Mouse (Mus musculus): ENCODE measurements around the gene Fam240a. TPM values are rescaled to one million over a fixed set of nuclear protein-coding genes. Genes with fewer than 3 reads are reported as not detected.
A peak's percentile ranks its signal among the peaks of the same experiment; 100 is the strongest.

Fam240a gene
- polyA plus RNA-seq, 2 experiments from 2014 or later = 0.69 TPM; not detected in 1

DNA sequence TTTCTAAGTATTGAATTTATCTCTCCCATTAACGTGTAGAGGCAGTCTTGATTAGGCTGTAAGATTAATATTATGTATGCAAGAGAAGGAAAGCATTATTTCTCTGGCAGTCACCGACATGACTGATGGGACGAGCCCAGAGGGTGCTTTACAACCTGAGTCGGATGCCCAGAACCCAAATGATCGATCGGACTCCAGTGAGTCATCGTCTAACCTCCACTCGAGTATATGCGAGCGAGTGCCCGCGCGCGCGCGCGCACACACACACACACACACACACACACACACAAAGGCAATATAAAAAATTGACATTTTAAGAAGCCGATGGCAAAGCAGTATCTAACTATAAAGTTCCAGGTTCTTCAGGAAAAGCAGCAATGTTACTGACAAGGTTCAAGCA is 28.7 kb upstream of the Fam240a start:
- ATAC-seq = no peak

DNA sequence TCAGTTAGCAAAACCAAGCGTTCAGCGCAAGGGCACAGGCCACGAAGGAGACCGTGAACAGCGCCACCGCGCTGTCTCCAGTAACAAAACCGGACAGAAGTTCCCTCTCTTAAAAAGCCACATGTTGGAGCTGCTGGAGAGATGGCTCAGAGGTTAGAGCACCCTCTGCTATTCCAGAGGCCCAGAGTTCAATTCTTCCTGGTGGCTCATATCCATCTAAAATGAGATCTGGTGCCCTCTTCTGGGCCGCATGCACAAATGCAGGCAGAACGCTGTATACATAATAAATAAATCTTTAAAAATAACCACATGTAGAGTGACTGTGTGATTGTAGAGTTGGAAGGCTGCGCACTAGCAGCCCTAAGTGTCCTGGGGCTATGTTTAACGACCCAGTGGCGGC is 27.6 kb upstream of the Fam240a start:
- ATAC-seq = no peak

DNA sequence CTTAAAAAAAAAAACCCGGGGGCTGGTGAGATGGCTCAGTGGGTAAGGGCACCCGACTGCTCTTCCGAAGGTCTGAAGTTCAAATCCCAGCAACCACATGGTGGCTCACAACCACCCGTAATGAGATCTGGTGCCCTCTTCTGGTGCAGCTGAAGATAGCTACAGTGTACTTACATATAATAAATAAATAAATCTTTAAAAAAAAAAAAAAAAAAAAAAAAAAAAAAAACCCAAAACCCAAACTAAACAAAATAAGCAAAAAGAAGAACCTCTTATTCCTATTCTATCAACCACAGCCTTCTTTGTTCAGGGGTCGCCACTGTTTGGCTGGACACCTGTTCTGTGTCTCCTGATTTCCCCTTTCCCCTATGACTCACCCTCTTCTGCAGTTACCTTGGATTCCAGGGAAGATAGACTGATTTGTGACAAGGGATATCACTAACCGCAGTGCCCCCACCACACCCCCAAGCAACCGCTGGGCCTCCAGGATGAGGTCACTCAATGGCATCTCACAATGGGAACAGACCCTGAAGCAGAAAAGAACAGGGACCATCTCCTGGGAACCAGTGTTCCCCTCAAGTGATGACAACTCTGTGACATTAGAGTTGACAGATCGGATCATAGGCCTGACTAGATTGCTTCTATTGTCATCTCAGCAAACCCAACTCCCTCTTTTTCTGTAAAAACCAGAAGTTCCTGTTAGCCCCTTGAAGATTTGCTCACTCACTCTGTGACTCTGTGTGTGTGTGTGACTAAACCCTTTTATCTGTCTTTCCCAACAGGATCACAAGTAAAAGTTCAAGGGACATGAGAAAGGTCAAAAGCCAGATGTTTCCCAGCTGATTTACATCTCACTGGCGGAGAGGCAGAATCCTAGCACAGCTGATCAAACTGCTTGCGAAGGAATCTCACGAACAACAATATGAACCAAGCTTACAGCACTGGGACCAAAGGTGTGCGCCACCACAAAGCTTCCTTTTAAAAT is 21.1 kb upstream of the Fam240a start:
- ATAC-seq = no peak

DNA sequence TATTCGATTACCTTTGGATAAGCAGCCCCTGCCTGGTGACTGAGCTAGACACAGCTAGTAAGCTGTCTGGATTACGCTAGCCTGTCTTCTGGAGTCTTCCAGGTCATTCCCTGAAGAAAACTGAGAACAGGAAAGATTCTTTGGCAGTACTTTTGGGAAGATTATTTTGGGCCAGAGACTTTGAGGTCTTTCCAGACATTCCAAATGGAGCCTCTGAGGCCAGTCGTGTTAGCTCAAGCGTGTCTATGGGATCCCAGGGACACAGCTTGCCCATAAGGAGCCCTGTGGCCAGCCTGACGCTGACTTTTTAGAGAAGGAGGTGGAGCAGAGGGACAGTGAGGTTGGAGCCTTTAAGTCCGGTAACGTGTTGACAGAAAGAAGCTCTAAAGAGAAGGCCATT is 19.3 kb upstream of the Fam240a start:
- no peak for ATAC-seq

DNA sequence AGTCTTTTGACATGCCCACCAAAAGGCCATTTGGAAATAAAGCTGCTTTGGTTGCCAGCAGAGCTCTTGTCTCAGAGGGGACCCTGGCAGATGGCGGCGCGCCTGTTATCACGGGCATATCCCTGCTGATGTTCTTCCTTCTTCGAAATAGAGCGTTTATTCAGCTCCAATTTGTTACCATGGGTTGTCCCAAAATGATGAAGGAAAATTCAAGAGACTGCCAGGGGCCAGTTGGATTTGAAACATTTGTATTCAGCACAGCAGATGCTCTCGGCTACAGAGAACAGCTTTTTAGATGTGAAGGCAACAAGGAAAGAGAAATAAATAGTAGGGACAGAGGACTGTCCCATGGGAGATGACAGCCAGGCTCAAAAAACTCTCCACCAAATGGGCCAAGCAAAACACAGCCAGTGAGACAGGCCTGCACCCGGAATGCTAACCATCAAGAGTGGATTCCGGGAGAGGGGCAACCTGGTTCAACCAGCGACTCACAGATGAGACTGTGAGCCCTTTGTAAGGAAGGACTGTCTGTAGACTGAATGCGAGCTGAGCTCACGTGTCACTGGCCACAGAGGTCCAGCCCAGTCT is 17.3 kb upstream of the Fam240a start:
- ATAC-seq = no peak

DNA sequence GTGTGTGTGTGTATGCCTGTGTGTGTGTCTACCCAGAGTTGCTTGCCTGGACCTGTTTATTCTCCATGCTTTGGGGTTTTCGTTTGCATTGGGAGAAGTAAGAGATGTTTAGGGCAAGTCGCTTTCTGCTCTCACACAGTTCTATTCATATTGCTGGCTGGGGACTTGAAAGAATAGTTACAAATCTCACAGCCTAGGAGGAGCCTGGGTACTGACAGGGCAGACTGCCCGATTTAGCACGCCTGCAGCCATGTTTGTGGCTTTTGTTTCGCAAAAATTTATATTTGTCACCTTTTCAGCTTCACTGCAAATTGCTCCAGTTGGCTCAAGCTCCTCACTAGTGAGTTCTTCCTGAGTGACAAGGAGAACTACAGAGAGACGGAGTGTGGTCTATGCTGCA is 14.9 kb upstream of the Fam240a start:
- ATAC-seq = no peak

DNA sequence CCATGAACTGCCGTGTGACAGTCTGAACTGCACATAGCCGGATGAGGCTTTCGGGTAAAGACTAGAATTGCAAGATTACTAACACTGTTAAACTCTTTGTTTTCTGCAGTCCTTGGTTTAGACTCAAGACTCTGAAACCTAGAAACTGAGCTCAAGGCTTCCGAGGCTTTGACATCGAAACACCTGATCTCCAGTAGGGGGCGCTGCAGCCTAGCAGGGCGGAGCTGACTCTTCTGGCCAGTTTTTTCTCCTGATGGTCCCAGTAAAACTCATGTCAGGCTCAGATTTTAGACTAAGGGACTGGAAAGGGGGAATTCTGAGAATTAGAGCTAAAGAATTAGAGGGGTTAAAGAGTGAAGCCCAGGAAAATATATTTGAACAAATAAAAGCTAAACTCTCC is 6.1 kb upstream of the Fam240a start:
- peak; percentile 65 for ATAC-seq

DNA sequence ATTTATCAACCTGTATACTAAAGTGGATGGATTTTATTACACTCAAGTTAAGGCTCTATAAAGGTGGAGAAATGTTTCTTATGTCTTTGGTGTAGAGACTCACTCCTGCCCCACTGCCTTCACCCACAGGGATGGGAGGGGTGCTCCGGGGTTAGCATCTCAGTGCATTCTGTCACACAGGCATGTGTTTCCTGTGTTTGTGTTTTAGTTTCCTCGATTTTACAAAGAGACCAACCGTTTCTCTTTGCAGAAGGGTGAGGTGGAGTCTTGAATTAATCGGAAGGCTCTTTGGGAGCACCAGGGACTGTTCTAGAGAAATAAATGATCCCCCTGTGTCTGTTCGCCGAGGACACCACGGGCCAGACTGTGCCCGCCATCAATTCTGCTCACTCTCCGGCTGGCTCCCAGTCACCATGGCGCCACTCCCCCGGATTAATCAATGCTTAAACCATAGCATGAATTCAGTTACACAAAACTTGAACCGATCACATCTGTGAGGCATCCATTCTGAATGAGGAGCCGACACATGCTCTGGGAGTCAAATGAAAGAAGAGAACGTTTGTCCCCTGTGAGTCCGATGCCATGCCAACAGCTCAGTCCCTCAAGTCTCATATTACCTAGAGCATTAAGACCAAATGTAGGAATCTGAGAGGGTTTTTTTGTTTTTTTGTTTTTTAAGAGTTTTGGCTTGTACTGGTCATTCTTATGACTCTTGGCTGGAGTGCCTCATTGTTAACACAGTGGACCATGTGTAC is 4.2 kb upstream of the Fam240a start:
- no peak for ATAC-seq

DNA sequence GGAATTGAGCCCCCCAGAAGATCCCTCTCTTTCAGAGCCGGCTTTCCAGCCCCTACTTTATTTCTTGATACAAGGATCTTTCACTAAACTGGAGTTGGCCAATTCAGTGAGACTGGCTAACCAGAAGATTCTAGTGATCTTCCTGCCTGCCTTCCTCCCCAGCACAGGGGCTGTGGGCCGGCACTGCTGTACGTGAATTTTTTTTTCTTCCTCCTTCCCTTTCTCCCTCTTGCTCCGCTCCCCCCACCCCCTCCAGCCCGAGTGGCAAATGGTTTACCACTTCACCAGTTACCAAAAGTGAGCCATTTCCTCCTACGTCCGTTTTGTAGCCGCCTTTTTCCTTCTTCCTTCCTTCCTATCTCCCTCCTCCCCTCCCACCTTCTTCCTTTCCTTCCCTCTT is 1.2 kb downstream of the Fam240a start:
- ATAC-seq = no peak

DNA sequence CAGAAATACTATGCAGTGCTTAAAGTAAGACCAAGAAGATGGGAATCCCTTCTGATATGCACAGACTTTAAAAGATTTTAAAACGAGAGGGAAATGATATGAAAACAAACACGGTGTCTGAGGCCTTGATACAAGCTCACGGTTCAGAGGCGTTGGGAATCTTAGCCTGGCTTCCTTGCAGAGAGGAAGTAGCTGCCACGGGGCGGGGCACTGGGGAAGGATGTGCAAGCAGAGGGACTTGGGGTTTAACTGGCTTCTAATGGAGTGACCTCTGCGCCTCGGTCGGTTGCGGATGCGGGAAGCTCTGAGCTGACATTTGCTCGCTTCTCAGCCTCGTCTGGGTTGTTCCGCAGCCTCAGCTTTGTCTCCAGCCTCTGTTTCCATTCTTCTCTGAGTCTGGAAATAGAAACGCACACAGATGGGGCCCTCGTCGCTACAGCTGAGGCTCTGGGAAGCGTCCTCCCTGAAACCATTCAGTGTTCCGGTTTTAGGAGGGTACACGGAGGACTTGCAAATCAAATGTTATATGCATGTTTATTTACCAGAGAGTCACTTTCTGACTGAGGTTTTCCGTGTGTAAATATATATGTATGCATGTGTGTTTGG is 1.9 kb downstream of the Fam240a start:
- no peak for ATAC-seq

DNA sequence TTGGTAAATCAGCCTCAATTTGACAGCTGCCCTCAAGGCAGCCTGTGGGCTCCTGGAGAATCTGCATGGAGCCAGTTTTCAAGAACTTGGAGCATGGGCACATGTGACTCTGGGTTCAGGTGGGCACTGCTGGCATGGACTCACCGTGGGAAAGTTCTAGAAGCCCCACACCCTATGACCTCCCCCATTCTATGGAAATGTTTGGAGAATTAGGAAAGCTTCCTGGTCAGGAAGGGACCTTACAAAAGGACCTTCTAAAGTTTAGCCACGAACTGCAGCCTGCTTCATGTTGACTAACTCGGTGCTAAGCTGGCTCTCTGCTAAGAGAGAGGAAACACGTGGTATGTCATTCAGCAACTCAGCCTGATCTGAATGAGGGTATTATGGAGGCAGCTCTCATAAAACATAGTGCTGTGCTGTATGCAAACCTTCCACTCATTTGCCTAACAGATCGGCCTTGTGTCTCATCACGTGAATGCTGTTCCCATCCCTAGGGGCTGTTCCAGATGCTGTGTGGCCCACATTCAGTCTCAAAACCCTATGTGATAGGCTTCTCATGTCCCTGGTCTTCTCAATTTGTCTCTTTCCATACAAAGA is 7.2 kb downstream of the Fam240a start:
- peak; percentile 44 for ATAC-seq

DNA sequence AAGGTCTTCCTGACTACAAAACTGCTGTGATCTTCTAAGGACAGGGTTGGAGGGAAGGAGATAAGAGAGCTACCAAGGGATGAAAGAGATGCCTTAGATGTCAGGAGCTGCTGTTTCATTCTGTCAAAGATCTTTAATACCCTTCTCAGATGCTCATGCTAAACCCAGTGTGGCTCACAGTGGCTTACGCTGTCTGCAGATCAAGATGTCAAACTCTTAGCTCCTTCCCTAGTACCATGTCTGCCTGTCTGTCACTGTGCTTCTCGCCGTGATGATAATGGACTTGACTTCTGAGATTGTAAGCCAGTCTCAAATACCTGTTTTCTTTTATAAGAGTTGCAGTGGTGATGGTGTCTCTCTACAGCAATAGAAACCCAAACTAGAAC is 8.0 kb downstream of the Fam240a start:
- no peak for ATAC-seq

DNA sequence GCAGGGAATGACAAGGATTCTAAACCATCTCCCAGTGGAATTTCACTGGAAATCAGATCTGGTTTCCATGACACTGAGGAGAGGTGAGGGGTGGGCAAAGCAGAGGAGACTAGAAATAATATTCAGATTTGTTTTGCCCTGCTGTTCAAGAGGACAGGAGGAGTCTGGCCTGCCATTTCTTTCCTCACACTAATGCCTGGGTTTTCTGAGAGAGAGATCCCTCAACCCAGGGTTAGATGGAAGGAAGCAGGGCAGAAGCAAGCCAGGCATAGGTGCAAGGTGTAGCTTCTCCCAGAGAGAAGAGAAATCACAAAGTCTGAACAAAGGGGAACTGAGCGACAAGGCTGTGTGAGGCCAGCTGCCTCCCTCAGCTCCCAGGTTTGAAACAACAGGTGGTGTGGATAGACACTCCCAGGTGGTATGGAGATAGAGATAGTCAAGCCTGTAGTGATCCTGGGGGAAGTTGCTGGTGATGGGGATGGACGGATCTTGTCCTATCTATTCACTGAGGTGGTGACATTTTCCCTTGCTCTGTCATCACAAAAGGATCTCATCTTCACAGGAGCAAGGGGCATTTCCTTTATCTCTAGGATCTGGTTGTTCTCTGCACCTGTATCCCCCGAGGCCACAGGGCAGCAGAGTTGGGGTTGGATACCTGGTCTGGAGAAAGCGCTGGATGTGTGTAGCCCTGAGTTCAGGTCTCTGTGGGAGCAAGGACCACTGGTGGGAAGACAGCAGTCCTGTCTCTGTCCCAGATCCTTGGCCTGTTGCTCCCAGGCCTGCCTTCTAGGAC is 8.6 kb downstream of the Fam240a start:
- ATAC-seq = no peak

DNA sequence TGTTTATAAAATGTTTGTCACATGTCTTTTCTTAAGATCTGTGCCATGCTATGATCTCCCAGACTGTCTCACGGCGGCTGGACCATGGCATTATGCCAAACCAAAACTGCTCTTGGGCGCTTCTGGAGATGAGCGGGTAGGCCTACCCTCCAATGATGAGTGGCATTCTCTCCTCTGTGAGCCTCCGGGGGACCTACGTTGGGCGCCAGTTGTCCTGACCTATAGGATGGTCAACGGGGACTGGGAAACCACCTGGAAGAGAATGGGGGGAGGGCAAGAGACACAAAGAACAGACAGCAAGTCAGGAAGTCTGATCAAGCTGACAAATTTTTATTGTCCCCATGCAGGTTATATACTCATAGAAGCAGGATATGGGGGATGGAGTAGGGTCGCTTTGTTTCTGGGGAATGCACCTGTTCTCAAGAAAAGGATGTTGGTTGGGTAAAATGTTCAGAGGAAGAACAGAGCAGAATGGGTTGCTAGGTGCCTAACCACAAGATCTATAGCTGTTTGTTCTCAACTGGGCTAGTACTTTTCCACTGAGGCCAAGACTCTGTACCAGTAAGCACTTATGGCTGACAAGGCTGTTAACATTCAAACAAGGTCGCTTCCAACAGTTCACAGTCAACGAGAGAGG is 9.3 kb downstream of the Fam240a start:
- peak; percentile 98 for ATAC-seq

DNA sequence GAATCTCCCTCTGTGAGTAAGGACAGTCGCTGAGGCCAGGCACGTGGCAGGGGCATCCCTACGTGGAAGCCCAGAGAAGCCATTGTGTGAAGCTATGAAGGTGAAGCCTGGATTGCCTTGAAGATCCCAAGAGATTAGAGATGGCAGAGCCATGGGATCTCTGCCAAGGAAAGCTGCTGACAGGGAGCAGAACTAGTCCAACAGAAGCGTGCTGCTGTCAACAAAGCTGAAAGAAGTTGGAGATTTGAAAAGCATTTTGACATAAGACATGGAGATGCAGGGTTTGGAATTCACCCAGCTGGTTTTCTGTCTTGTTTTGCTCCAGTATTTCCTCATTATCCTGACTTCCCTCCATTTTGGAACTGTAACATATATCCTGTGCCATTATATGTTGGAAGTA is 14.4 kb downstream of the Fam240a start:
- ATAC-seq = no peak

DNA sequence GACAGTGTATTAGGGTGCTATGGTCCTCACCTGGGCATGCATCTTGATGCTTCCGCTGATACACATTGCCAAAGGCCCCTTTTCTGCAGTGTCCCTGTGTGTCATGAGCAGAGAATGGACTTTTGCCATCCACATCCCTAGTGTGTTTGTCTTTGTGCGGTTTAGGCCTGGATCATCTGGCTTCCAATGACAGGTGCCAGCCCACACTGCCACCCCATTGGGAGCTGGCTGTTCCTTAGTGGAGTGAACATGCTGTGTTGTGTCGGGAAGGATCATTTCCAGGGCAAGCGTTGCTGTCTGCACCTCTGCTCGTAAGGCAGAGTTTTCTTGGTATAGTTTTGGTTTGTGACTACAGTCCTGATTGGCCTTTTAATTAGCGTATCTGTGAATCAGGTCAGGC is 15.5 kb downstream of the Fam240a start:
- ATAC-seq = no peak

DNA sequence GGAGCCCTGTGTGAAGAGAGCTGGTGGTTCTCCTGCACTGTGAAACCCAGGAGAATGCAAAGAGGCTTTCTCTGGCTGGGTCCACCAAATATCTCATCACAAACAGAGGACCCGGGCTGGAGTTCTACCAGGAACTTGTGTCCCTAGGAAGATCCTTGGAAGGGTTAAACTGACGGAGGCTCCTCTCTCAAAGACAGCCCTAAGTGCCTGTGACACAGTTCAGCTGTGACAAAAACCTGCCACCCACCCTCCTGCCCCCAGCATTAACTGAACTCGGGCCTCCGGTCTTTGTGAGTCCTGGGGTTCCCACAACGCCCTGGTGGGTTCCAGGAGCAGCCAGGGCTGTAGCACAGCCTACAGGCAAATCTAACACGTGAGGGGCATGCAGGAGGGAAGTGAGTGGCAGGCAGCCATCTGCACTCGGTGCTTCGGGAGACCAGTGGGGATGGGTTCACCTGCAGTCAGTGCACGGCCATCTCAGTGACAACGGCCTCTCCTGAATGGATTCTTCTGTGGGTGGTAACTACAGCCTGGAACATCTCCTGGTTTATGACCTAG is 17.1 kb downstream of the Fam240a start:
- ATAC-seq = no peak

DNA sequence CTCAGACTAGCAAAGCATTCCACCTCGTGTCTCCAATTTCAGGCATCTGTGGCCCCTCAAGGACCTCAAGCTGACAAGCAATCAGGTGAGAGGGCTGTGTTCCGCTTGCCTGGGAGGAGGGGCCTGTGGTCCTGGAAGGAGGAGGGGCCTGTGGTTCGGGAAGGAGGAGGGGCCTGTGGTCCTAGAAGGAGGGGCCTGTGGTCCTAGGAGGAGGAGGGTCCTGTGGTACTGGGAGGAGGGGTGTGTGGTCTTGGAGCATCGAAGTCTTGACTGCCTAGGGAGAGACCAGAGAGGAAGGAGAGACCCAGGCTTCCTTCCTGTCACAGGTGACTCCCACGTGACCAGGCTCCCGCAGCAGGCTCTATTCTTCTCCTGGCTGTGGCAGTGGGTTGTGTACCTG is 20.1 kb downstream of the Fam240a start:
- ATAC-seq = peak; percentile 91

DNA sequence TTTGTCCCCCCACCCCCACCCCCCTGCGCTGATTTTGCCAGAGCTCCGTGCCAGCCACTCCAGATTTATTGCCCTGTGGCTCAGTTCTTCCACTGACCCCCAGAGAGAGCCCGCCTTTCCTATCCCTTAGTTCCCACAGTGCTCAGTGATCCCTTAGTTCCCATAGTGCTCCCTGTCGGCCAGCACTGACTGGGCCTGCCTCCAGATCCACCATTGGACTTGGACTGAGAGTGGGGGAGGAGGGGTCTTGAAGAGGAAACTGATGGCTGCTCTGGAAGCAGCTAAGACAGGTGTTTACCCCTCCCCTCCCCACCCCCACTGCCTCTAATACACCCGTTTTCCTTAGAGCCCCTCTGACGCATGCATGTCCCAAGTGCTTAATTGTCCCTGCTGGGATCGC is 20.7 kb downstream of the Fam240a start:
- no peak for ATAC-seq

DNA sequence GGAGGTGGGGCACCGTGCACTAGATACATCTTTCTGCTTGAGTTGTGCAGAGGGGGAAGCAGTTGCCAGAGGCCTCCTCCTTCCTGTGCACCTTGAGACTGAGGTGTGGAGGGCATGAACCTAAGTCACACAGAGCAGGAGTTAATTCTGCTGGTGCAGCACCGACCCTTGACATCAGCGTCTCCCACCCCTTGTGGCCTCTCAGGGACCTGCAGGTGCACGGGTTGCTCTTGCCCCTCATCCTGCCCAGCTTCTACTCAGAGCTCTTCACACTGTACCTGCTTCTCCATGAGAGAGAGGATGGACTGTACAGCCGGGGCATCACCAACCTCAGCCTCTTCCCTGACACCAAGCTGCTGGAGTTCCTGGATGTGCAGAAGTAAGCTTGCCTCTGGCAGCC is 21.2 kb downstream of the Fam240a start:
- ATAC-seq = no peak

DNA sequence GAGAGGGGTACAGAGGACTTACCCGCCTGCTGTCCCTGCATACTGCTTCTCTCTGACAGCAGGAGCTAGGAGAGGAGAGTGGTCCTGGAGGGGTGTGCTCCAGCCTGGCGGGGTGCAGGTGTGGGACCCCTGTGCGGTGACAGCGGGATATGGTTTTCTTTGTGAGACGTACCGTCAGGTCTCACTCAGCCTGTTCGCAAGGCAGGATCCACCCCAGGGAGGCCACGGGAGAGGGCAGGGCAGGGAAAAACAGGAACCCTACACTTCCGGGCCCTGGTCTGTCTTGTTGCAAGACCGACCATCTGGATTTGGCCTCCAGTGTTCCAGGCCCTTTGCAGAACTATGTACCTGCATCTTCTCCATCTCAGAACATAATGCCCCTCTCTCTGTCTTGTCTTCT is 23.2 kb downstream of the Fam240a start:
- ATAC-seq = no peak
